Mouse (Mus musculus) frontal cortex, adult 2 months (tissue): Measurements from ENCODE around the gene Dpp9. TPM values are rescaled to one million over a fixed set of nuclear protein-coding genes. Genes with fewer than 3 reads are reported as not detected.
A peak's percentile ranks its signal among the peaks of the same experiment; 100 is the strongest.
"Not testable (repeated sequence)": the region's sequence is repeated elsewhere in the genome, so short reads cannot be mapped to it uniquely, and the experiment has no call there.

Source experiments
- DNase-seq, 2 experiments: peaks; one replicate each; pipeline ENCODE4 v3.0.0; 2022; ENCODE audit warnings: low spot score in 1 of 2; ENCODE audit errors: extremely low spot score in 1 of 2
- polyA plus RNA-seq: library from polyadenylated mRNA; depleted of rRNA; stranded (reverse); fragments of >200 nt; gene quantifications from 2 replicates; pipeline ENCODE4 v1.2.3, GENCODE M21; 2012; rRNA removed

Dpp9 gene
- polyA plus RNA-seq: 49.7 and 52.4 TPM in 2 replicates

DNA sequence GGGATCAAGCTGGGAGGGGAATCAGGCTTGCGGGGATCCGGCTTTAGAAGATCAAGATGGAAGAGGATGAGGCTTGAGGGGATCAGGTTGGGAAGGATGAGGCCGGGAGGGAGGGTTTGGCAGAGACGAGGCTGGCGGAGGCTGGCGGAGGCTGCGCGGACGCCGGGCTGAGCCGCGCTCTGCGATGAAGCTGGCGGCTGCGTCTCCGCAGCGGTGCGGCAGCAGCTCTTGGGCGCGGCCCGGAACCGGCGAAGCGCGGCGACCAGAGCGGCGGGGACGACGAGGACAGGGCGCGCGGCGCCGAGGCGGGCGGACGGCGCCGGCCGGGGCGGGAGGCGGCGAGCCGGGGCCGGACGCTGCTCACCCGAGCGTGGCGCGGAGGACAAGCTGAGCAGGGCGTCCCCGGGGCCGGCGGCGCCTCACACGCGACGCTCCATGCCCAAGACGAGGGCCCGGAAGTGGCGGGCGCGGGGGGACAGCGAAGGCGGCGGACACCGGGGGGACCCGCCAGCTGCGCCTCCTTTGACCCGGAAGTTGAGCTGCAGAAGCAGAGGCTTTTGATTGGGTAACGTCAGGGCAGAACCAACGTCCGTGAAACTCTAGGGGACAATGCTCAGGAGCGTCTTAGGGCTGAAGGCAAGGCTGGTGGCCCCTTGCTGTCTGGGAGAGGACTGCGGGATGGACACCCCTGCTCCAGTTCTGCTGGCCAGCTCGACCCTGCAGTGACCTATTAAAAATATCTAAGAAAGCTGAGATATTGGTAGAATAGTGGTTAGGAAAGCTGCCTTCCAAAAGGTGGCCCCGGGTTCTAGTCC is at the start of gene Dpp9:
TSS of gene Dpp9 (minus strand) at position 529 of the 815 bp plus-strand sequence.
- DNase-seq: peak; percentile 94

DNA sequence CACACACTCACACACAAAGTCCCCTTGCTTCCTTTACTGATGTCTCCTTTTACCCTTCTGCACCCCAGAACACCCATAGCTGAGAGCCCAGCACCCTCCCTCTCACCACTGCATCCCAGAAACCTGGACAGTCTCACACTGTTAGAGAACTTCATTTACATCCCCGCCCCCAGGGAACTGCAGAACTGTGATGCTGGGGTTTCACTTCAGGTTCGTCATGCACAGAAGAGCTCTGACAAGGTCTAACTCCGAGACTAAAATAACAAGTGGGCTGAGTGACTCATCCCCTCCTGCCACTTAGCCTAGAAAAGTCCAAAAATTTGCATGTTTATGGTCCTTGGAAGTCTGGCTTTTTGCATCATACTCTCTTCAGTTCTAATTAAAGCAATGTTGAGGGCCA is 47.6 kb upstream of the Dpp9 start:
- DNase-seq: peak; percentile 87 to 88

DNA sequence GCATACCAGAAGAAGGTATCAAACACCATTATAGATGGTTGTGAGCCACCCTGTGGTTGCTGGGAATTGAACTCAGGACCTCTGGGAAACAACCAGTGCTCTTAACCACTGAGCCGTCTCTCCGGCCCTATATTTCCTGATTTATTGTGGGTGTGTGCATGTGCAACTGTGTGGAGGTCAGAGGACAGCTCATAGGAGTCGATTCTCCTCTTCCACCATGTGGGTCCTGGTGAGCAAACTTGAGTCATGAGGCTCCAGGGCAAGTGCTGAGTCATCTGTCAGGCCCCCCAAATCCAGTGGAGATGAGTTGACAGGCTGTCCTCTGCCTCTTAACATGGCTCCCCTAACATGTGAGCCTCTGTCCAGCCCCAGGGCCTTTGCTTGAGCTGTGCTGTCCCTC is 47.2 kb upstream of the Dpp9 start:
- DNase-seq: no peak

DNA sequence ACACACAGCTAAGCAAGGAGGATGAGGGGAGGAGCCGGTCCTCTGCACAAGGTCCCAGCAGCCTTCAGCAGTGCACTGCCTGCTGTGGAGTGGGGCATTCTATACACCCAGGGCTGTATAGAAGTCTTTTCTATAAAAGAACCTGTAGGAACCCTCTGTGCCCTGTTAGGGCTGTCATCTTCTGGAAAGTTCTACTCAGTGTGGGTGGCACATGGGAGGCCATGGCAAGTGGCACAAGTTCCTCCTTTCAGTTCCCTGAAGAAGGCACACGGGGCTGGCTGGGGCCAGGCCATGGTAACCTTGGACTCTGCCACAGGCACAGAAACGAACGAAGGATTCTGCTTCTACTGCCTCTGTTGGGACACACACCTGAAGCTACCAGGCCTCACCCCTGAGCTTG is 46.3 kb upstream of the Dpp9 start:
- no peak for DNase-seq

DNA sequence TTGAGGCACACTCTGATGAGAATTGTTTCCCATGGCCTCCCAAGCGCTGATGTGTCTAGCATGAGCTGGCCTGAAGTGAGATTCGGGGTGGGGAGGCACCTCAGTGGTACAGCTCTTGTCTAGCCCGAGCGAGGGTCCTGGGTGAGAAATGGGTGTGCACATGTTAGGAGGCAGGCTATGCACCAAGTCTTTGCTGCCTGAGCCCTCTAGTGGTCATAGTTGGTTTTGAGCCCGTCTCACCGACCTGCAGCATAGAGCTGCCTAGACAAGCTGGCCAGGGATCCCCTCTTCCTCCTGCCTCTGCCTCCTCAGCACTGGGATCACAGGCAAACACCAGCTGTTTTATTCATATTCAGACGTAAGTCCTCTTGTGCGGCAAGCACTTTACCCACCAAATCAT is 45.3 kb upstream of the Dpp9 start:
- peak; percentile 69 to 92 for DNase-seq

DNA sequence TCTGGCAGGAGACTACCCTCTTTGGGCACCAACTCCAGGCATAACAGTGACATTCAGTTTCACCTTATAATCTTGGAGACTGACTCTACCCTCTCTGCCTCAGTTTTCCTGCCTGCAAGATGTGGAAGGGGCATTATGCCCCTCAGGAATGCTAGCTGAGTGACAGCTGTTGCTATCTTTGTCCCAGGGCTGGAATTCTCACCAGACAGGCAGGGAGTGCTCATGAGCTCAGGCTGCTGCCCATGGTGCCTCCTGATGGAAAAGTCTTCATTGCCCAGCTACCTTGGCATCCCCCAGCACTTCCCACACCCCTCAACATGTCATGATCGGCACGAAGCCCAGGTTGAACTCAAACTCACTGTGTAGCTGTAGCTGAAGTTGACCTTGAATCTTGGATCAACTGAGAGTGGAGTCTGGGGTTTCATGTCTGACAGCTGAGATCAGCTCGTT is 44.0 kb upstream of the Dpp9 start:
- no peak for DNase-seq

DNA sequence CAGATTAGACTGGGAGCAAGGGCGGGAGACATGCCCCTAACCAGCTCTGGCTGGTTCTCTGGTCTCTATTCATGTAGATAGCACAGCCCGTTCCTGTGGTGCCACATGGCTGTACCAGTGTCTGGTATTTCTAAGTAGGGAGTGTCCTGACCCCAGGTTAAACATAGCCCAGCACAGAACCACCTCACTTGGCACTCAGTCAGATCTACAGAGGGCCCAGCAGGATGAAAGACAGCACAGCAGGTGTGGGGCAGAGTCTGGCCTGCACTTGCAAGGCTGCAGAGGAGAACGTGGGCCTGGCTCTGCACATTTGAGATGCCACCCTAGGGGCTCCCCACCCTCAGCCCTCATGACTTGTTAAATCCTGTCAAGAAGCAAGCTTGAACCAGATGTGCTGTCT is 42.5 kb upstream of the Dpp9 start:
- no peak for DNase-seq

DNA sequence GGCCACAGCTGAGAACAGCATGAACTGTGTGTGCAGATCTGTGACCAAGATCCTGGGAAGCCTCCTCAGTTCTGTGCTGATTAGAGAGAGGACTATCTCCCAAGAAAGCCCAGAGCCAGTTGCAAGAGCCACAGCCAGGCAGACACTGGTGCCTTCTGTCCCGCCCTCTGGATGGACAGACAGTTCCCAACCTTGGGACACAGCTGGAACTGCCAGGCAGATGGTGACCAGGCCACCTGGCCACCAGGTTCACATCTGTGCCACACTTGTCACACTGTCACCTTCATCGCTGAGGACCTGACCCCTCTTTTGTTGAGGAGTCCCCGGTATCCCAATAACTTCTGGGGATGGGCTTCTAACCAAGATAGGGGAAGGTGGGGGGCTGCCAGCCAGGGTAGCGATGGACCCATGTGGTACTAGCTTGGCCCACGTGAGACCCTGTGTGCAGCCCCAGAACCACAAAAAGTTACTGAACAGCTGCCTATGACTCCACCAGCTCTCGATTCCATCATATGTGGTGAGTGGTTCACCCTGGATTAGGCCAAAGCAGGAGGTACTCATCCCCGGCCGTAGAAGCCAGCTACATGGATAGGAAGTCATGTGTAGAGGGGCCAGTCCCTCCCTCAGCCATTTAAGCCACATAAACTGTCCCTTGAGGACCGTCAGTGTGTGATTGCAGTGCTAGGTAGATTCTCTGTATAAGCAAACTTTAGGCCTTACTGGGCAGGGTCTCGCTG is 40.8 kb upstream of the Dpp9 start:
- DNase-seq: no peak

DNA sequence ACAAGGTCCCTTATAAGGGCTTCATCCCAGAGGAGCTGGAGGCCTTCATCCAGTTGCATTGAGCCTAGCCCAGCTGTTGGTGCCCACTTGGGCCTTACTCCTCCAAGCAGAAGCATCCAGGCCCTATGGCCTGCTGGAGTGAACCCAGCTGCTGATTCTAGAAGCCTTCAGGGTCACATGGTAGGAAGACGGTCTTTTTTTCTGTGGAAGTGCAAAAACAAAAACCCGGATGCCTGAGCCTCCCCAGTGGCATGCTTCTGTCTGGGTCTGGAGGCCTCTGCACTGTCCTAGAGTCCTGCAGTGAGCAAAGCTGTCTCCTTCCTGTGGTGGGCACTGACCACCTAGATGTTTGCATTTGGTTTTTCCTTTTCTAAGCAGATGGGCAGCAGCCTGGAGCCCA is 40.1 kb upstream of the Dpp9 start:
- not testable (repeated sequence) for DNase-seq

DNA sequence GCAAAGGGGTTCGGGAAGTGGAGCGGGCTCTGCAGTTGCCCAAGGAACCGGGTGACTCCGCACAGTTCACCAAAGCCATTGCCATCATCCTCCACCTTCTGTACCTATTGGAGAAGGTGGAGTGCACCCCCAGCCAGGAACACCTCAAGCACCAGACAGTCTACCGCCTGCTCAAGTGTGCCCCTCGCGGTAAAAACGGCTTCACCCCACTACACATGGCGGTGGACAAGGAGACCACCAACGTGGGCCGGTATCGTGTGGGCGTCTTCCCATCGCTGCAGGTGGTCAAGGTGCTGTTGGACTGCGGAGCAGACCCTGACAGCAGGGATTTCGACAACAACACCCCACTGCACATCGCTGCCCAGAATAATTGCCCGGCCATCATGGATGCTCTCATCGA is 39.6 kb upstream of the Dpp9 start:
- DNase-seq: not testable (repeated sequence)

DNA sequence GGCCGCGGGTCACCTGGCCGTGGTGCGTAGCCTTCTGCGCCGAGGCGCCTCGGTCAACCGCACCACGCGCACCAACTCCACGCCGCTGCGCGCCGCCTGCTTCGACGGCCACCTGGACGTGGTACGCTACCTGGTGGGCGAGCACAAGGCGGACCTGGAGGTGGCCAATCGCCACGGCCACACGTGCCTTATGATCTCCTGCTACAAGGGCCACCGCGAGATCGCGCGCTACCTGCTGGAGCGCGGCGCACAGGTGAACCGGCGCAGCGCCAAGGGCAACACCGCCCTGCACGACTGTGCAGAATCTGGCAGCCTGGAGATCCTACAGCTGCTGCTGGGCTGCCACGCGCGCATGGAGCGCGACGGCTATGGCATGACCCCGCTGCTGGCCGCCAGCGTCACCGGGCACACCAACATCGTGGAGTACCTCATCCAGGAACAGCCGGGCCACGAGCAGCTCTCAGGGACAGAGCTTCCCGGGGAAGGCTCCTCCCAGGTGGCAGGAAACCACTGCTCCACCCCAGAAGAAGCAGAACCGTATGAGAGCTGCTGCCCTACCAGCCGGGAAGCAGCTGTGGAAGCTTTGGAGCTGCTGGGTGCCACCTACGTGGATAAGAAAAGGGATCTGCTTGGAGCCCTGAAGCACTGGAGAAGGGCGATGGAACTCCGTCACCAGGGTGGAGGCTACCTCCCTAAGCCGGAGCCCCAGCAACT is 38.6 kb upstream of the Dpp9 start:
- DNase-seq: no peak

DNA sequence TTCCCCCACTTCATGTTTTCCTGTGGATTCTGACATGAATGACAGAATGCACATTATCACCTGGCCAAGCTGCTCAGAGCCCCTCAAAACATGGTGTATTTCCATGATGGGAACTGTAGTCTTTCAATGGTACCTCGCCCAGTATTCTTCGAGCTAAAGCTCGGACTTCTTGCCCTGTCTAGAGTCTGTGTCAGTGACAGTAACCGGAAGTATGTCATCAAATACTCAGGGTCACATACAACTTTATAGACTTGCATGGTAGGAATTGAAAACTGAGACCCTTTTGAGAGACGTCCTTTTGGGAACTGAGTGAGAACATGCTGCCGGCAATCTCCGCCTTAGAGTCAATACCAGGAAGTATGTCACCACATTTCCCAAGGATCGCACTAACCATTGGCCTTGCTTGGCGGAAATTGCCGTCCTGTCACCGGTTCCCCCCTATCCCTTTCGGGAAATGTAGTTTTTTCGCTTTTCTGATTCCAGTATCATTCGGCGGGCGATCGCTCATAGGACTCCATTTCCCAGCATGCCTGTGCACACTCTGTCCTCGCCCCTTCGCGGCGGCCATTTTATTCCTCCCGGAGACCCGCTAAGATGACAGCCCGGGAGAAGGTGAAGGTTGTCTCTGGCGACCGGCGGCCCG is 37.7 kb upstream of the Dpp9 start, which contains the start of gene Fem1a:
TSS of gene Fem1a (plus strand) at position 572 of the 643 bp plus-strand sequence.
- peak; percentile 98 to 99 for DNase-seq

DNA sequence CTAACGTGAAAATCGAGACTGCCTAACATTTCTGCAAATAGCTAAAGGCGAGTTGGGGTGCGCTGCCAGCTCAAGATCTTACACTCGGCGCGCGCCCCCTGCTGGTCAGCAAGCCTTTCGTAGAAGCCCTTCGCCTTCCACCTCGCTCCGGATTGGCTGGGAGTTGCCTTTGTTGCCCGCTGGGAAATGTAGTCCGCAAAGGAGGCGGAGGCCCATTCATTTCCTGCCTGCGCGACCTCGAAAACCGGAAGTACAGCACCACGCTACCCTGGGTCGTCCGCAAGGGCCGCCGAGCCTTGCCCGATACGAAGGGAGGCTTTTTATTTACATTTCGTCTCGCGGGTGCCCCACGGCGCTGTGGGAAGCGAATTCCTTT is 37.1 kb upstream of the Dpp9 start:
- peak; percentile 98 to 100 for DNase-seq

DNA sequence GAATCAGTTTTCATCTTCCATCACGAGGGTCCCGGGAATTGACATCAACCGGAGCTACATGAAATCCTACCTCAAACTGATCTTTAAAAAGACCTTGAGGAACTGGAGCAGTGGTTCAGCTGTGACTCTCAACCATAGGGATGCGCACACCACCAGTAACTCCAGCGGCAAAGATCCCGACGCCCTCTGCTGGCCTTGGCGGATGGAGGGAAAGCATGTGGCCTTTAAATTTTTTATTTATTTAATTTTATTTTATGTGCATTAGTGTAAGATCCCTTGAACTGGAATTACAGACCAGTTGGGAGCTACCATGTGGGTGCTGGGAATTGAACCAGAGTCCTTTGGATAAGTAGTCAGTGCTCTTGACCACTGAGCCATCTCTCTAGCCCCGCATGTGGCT is 36.7 kb upstream of the Dpp9 start:
- DNase-seq: peak in 1 of 2 experiments; percentile 73

DNA sequence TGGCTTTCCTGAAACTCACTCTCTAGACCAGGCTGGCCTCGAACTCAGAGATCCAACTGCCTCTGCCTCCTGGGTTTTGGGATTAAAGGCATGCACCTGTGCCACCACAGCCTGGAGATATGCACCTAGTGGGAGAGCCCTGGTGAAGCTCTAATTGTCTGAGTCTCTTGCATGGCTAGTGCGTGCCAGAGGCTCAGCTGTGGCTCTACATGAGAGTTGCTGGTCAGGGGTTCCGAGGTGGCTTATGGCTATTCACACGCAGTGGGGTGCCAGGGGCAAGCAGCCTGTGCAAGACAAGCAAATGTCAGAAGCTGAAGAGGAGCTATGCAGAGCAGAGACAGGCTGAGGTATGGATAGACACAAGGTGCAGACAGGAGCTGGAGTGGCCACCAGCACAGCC is 36.0 kb upstream of the Dpp9 start:
- DNase-seq: no peak

DNA sequence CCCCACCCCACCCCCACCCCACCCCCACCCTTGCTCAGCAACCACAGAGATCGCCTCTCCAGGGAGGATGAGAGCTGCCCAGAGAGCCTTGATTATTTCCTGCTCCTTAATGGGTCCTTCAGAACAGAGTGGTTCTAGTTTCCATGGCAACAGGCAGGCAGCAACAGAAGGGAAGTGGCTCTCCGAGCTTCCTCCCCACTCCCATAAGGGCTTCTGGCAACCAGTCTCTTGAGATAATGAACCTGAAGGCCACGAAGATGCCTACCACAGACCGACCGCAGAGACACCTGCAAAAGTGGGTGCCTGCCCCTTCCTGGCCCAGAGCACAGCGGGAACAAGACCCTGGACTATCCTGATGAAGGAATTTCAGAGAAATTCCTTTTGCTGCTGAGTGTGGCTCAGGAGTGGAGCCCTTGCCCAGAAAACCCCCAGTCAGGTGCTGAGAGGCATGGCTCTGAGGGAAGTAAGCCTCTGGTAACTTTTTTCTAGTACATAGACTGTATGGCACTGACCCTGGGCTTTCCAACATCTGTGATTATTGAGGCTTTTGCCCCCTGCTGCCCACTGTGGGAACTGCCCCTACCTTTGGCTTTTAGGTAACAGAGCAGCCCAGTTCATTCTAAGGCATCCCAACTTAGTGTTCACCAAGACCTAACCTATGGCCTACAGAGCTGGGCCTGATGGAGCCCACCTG is 32.6 kb upstream of the Dpp9 start:
- peak; percentile 65 to 83 for DNase-seq

DNA sequence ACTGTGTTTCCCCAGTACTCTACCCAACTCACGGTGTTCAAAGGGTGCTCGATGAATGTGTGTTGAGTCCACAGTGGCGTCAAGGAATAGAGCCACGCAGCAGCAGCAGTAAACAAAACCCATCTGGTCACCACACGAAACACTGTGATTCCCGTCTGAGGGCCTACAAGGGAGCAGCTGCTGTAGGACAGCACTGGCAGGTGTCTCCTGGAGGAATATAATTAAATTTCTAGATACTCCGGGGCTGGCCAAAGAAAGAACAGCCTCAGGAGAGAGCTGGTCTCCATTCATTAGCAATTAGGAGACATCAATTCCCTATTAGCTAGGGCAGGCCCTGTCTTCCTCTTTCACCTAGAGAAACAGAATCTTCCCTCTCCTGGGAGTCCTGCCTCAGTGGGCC is 26.9 kb upstream of the Dpp9 start:
- no peak for DNase-seq

DNA sequence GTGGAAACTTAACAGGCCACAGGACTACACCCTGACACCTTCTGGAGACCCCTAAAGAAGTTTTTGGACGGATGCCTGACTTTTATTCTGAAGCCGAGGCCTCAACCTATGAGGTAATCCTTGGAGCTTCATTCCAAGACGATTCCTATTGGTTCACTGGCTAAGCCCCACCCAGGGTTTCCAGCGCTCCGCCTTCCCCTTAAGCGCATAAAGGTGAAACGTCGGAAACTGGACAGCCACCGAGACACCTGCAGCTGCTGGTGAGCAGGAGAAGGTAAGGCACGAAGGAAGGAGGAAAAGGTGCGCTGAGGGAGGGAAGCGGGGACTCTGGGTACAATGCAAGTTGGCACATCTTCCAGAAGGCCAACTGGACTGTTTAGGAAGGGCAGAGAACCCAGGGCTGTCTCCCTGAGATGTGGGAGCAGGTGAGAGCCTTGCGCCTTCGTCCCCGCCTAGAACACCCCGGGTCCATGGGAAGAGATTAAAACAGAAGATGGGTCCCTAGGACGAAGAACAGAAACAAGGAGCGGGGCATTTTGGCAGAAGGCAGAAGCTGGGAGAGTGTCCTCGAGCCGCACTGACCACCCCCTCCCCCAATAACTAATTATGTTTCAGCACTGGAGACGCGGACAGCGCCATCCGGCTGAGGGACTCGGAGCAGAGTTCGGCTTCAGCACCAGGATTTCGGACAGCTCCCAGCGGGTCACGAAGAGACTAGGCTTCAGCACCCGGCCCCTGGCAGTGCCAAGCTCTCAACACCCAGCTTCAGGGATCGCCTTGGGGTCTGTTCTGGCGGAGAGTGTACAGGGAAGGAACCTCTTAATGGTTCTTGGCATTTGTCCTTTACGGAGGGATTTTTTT is 23.1 kb upstream of the Dpp9 start:
- peak; percentile 71 to 85 for DNase-seq

DNA sequence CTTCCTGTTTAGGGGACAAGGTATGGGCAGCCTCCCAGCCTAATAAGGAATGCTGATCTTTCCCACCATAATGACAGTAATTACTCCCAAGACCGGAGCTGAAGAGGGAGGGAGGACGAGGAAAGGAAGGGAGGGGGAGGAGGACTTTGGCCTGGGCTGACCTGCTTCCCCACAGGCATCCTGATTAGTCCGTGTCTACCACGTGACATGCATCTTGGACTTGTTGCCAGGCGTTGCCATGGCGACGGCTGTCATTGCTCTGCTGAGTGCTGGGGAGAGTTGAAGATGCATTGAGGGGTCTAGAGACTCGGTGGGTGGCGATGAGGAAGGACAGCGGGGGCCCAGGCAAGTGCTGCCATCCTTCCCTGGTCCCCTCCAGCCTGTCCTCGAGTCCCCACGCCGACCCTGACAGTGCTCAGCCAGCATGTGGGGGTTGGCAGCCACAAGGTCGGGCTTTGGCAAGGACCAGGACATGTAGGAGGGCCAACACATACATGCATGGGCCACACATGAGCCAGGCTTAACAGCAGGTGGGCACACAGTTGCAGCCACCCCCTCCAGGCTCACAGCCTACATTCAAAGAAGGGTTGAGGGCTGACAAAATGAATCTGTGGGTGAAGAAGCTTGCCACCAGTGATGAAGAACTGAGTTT is 15.2 kb upstream of the Dpp9 start:
- DNase-seq: peak; percentile 77 to 88
